Mouse (Mus musculus) spleen, adult 2 months (tissue): Measurements from ENCODE around the gene Kdm6b. TPM values are rescaled to one million over a fixed set of nuclear protein-coding genes. Genes with fewer than 3 reads are reported as not detected.

Experiments
- DNase-seq, 2 experiments: peaks; one replicate each; pipeline versions ENCODE4 v3.0.0 to v3.0.0-alpha.2; 2012 to 2021; ENCODE audit warnings: low spot score in 2 of 2, low read depth in 1 of 2
- H3K27ac ChIP-seq: fragments of 200-500 bp; 2 replicates; pipeline ENCODE4 v1.5.1; 2012; ENCODE audit warnings: low read length, inconsistent platforms; ENCODE audit not compliant: insufficient read depth
- H3K27me3 ChIP-seq: fragments of 200-500 bp; 2 replicates; pipeline ENCODE4 v1.6.1; 2012; ENCODE audit warnings: mild to moderate bottlenecking, moderate library complexity, low read length, inconsistent platforms; ENCODE audit not compliant: control insufficient read depth, insufficient read depth
- H3K36me3 ChIP-seq: fragments of 200-500 bp; 2 replicates; pipeline ENCODE4 v1.6.1; 2012; ENCODE audit warnings: mild to moderate bottlenecking, low read length, inconsistent platforms; ENCODE audit not compliant: control insufficient read depth, insufficient read depth
- H3K4me1 ChIP-seq: fragments of 200-500 bp; 2 replicates; pipeline ENCODE4 v1.6.1; 2011; ENCODE audit warnings: inconsistent platforms; ENCODE audit not compliant: control insufficient read depth, insufficient read depth, insufficient read length
- H3K4me3 ChIP-seq: fragments of 200-500 bp; 2 replicates; pipeline ENCODE4 v1.5.1; 2011; ENCODE audit warnings: mild to moderate bottlenecking, inconsistent platforms; ENCODE audit not compliant: insufficient read depth, insufficient read length; ENCODE audit errors: extremely low read depth
- CTCF ChIP-seq: fragments of 200-500 bp; IDR thresholded peaks from 2 replicates; pipeline ENCODE4 v1.5.1; 2011; ENCODE audit warnings: mild to moderate bottlenecking, inconsistent platforms; ENCODE audit not compliant: insufficient read depth, insufficient read length, insufficient replicate concordance; ENCODE audit errors: extremely low read depth
- POLR2A ChIP-seq: fragments of 200-500 bp; IDR thresholded peaks from 2 replicates; pipeline ENCODE4 v1.6.1; 2011; ENCODE audit warnings: low read depth, low read length, inconsistent platforms
- WGBS: fragments of 180-500 bp; shearing (Covaris S2); methylation state at CpG from one replicate; pipeline ENCODE4 v1.1.7; 2018; 5-methylcytosine and 5-hydroxymethylcytosine counted together
- polyA plus RNA-seq: library from polyadenylated mRNA; depleted of rRNA; stranded (reverse); fragments of >200 nt; gene quantifications from 2 replicates; pipeline ENCODE4 v1.2.3, GENCODE M21; 2012

The Kdm6b gene
- polyA plus RNA-seq, 1 experiment, result 15.8 TPM

DNA sequence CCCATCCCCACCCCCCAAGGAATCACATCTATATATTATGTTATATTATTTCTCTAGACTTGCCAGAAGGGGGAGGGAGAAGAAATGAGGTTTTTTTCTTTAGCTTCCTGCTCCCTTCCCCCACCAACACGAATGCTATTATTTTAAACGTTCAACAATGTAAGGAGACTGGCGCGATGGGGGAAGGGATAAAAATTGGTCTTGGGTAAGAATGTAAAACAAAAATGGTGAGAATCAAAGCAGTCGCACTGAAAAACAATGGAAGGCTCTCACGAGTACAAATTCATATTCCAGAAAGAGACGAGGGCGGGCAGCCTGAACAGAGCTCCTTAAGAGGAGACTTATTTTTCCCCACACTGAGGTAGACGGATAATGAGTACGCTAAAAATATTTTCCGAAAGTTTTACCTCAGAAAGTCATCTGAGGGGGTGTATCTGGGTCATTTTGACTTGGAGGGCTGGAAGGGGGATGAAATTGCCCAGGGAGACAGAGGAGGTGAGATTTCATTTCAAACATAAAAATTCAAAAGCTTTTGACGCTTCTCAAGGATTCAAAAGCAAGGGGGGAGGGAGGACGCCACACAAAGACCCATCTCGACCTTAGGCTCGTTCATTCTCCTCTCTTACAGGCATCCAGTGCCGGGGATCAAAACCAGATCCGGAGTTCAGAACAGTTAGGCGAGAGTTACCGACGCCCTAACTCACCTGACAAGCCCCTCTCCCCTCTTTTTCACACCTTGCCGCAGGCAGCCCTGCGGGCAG is 46.4 kb downstream of the Kdm6b start:
- peak overlapping the region; percentile 92 for H3K4me3 ChIP-seq
- H3K27ac ChIP-seq, result peak overlapping the region; percentile 89
- peaks cover 7% of the 10 kb centered on the region for H3K36me3 ChIP-seq
- DNase-seq, result peak in 1 of 2 experiments; percentile 22
- under 1% methylated on average over 22 of the region's 22 CpGs for WGBS
- TF ChIP-seq POLR2A, result peak; percentile 23; the same call in 1 of the 2 replicates
- no peak for TF ChIP-seq CTCF
- no peaks in the 10 kb centered on the region for H3K27me3 ChIP-seq
- peaks cover 8% of the 10 kb centered on the region; the same call in 1 of the 2 replicates for H3K4me1 ChIP-seq

DNA sequence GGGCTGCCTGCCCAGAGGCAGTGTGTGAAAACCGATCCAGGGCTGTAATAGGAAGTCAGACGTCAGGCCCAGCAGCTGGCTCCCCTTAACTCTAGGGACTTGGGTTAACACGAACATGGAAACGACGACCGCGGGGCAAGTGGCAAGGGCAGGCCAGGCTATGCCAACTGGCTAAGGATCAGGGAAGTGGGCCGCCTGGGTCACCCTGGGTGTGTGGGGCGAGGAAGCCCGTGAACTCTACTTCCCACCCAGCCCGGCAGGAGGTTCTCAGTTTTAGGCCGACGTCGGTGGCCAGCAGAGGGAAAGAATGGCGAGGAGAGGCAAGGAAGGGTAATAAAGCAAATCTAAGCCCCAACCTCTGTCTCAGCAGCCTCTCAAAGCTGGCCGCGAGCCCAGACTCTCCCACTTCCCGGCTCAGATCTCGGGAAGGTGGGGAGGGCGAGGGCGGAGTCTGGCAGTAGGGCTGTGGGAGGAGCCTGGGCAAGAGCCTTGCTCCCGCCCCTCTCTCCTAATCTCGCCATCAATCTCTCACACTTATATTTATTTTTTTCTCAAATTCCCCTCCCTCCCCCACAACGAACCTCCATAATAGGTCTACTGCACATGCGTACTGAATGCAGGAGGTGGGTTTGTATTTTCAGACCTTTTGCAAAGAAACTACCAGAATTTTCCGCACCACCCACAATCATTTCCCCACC is 47.2 kb downstream of the Kdm6b start:
- peak; percentile 89 to 92 for DNase-seq
- peak overlapping the region; percentile 57 for H3K4me3 ChIP-seq
- H3K27me3 ChIP-seq, result no peaks in the 10 kb centered on the region
- peaks cover 13% of the 10 kb centered on the region for H3K36me3 ChIP-seq
- 2% methylated on average over 26 of the region's 26 CpGs for WGBS
- H3K4me1 ChIP-seq, result peaks cover 8% of the 10 kb centered on the region; the same call in 1 of the 2 replicates
- H3K27ac ChIP-seq, result peak overlapping the region; percentile 94
- peak; percentile 52; the same call in 1 of the 2 replicates for TF ChIP-seq POLR2A
- TF ChIP-seq CTCF, result no peak

GRCm38 (mm10) chr11:69365722-69366121 is 47.8 kb downstream of the Kdm6b start:
- no peak for DNase-seq

GRCm38 (mm10) chr11:69364910-69365309 is 48.6 kb downstream of the Kdm6b start:
- no peak for TF ChIP-seq POLR2A
- no peak for TF ChIP-seq CTCF
- 34% methylated on average over 6 of the region's 6 CpGs for WGBS
- Histone ChIP-seq H3K27me3 (no peaks in the 10 kb centered on the region), H3K36me3 (peaks cover 22% of the 10 kb centered on the region), H3K4me3 (no peak overlapping the region), H3K4me1 (peaks cover 8% of the 10 kb centered on the region; the same call in 1 of the 2 replicates), H3K27ac (peak overlapping the region; percentile 25; the same call in 1 of the 2 replicates)
- DNase-seq, result peak in 1 of 2 experiments; percentile 36

More at GRCm38 (mm10) chr11:69365722-69366121, 47.8 kb downstream of the Kdm6b start:
- Histone ChIP-seq H3K4me3 (peak overlapping the region; percentile 57; the same call in 1 of the 2 replicates), H3K27me3 (no peaks in the 10 kb centered on the region), H3K27ac (peak overlapping the region; percentile 94), H3K4me1 (peaks cover 8% of the 10 kb centered on the region; the same call in 1 of the 2 replicates), H3K36me3 (peaks cover 15% of the 10 kb centered on the region)
- no peak for TF ChIP-seq POLR2A
- no peak for TF ChIP-seq CTCF
- WGBS, result 50% methylated on average over 6 of the region's 6 CpGs

DNA sequence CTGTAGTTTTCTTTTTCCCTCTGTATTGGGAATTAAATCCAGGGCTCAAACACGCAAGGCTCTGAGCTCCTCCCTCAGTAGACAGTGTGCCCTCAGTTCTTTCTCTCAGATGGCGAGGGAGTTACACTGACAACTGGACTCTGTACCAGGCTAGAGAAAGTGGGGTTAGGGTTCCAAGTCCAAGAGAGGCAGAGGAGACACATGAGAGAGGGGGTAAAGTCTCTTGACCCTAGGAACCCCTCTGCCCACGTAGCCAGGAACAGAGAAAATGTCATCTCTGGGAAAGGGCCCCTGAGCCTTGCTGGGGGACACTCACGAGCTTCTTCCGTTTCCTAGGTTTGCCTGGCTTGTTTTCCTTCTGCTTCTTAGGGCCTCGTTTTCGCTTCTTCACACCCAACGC is 49.1 kb downstream of the Kdm6b start:
- H3K36me3 ChIP-seq, result peaks cover 27% of the 10 kb centered on the region
- H3K27ac ChIP-seq, result no peak overlapping the region
- no peaks in the 10 kb centered on the region for H3K27me3 ChIP-seq
- no peak for TF ChIP-seq POLR2A
- TF ChIP-seq CTCF, result no peak
- H3K4me1 ChIP-seq, result peaks cover 8% of the 10 kb centered on the region; the same call in 1 of the 2 replicates
- H3K4me3 ChIP-seq, result no peak overlapping the region
- DNase-seq, result no peak
- WGBS, result 69% methylated on average over 8 of the region's 8 CpGs

DNA sequence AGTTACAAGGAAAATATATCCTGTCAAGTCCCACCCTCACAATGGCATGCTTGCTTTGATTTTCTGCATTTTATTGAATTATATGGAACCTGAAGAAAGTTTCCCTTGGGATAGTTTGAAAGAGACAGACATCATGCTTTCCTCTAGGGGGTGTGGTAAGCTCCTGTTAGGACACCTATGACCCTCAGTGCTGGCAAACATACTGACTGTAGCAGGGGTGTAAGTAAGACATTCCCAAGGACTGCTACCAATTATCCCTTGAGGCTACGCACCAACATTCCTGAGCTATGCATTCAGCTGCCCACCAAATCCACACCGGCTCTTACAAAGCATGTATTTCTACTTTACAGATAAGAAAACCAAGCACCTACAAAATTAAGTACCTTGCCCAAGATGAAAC is 51.0 kb downstream of the Kdm6b start:
- Histone ChIP-seq H3K27me3 (no peaks in the 10 kb centered on the region), H3K4me3 (no peak overlapping the region), H3K4me1 (peaks cover 8% of the 10 kb centered on the region; the same call in 1 of the 2 replicates), H3K36me3 (peaks cover 42% of the 10 kb centered on the region), H3K27ac (no peak overlapping the region)
- DNase-seq, result no peak
- TF ChIP-seq CTCF (no peak), POLR2A (no peak)
- 91% methylated on average over 2 of the region's 2 CpGs for WGBS

- TF ChIP-seq POLR2A, result no peak
- TF ChIP-seq CTCF, result no peak
- 76% methylated on average over 7 of the region's 7 CpGs for WGBS
- Histone ChIP-seq H3K4me3 (no peak overlapping the region), H3K4me1 (peaks cover 8% of the 10 kb centered on the region; the same call in 1 of the 2 replicates), H3K36me3 (peaks cover 46% of the 10 kb centered on the region), H3K27ac (no peak overlapping the region), H3K27me3 (no peaks in the 10 kb centered on the region)
- no peak for DNase-seq
Measured at GRCm38 (mm10) chr11:69362021-69362420, 51.5 kb downstream of the Kdm6b start.
